Mouse (Mus musculus): ENCODE data around the gene Smok3c. TPM values are rescaled to one million over a fixed set of nuclear protein-coding genes. Genes with fewer than 3 reads are reported as not detected.

The Smok3c gene
- polyA plus RNA-seq, 1 experiment from 2014 or later: not detected

Other genes starting within 250 kb of the Smok3c start
- gene Pilra, start 216.9 kb upstream of the Smok3c start, polyA plus RNA-seq (2014; fragmentation: Nextera tagmentation; extraction: Ambion mirVana): 2.1 and 2.9 TPM in 2 replicates
- gene Pilrb1, start 195.1 kb upstream of the Smok3c start, polyA plus RNA-seq (2014; fragmentation: Nextera tagmentation; extraction: Ambion mirVana): 0.13 and 0.84 TPM in 2 replicates
- 2.1 and 2.7 TPM in 2 replicates for gene Pilrb2, start 181.4 kb upstream of the Smok3c start, polyA plus RNA-seq (2014; fragmentation: Nextera tagmentation; extraction: Ambion mirVana)
- gene Cyp3a13, start 131.6 kb upstream of the Smok3c start, polyA plus RNA-seq (2014; fragmentation: Nextera tagmentation; extraction: Ambion mirVana): 0.09 TPM in 1 of 2 replicates, not detected in the other
- not detected in 2 replicates for gene Gjc3, start 90.1 kb upstream of the Smok3c start, polyA plus RNA-seq (2014; fragmentation: Nextera tagmentation; extraction: Ambion mirVana)
- not detected in 2 replicates for gene Azgp1, start 71.7 kb upstream of the Smok3c start, polyA plus RNA-seq (2014; fragmentation: Nextera tagmentation; extraction: Ambion mirVana)
- not detected in 2 replicates for gene Smok3a, start 31.9 kb upstream of the Smok3c start, polyA plus RNA-seq (2014; fragmentation: Nextera tagmentation; extraction: Ambion mirVana)
- not detected in 2 replicates for gene Smok3b, start 31.8 kb upstream of the Smok3c start, polyA plus RNA-seq (2014; fragmentation: Nextera tagmentation; extraction: Ambion mirVana)
- gene Zkscan1, start 31.9 kb downstream of the Smok3c start, polyA plus RNA-seq (2014; fragmentation: Nextera tagmentation; extraction: Ambion mirVana): 13.0 and 18.1 TPM in 2 replicates
- 45.7 and 48.5 TPM in 2 replicates for gene Zscan21, start 63.7 kb downstream of the Smok3c start, polyA plus RNA-seq (2014; fragmentation: Nextera tagmentation; extraction: Ambion mirVana)
- 8.0 and 10.0 TPM in 2 replicates for gene Zfp113, start 102.5 kb downstream of the Smok3c start, polyA plus RNA-seq (2014; fragmentation: Nextera tagmentation; extraction: Ambion mirVana)
- 253 and 277 TPM in 2 replicates for gene Cops6, start 107.9 kb downstream of the Smok3c start, polyA plus RNA-seq (2014; fragmentation: Nextera tagmentation; extraction: Ambion mirVana)
- gene Ap4m1, start 118.8 kb downstream of the Smok3c start, polyA plus RNA-seq (2014; fragmentation: Nextera tagmentation; extraction: Ambion mirVana): 10.2 TPM in 2 replicates
- gene Mcm7, start 119.2 kb downstream of the Smok3c start, polyA plus RNA-seq (2014; fragmentation: Nextera tagmentation; extraction: Ambion mirVana): 139 and 143 TPM in 2 replicates
- gene Taf6, start 134.3 kb downstream of the Smok3c start, polyA plus RNA-seq (2014; fragmentation: Nextera tagmentation; extraction: Ambion mirVana): 82.8 and 85.2 TPM in 2 replicates
- 31.7 and 33.7 TPM in 2 replicates for gene Cnpy4, start 134.3 kb downstream of the Smok3c start, polyA plus RNA-seq (2014; fragmentation: Nextera tagmentation; extraction: Ambion mirVana)
- 4.5 and 5.9 TPM in 2 replicates for gene Mblac1, start 141.1 kb downstream of the Smok3c start, polyA plus RNA-seq (2014; fragmentation: Nextera tagmentation; extraction: Ambion mirVana)
- gene Nxpe5, start 172.7 kb downstream of the Smok3c start, polyA plus RNA-seq (2014; fragmentation: Nextera tagmentation; extraction: Ambion mirVana): not detected in 2 replicates
- 71.8 and 74.4 TPM in 2 replicates for gene Lamtor4, start 202.3 kb downstream of the Smok3c start, polyA plus RNA-seq (2014; fragmentation: Nextera tagmentation; extraction: Ambion mirVana)
- 3.5 and 4.0 TPM in 2 replicates for gene BC037034, start 210.8 kb downstream of the Smok3c start, polyA plus RNA-seq (2014; fragmentation: Nextera tagmentation; extraction: Ambion mirVana)
- gene Gal3st4, start 219.6 kb downstream of the Smok3c start, polyA plus RNA-seq (2014; fragmentation: Nextera tagmentation; extraction: Ambion mirVana): 1.3 and 1.4 TPM in 2 replicates
- gene Gm43720, start 226.8 kb downstream of the Smok3c start, polyA plus RNA-seq (2014; fragmentation: Nextera tagmentation; extraction: Ambion mirVana): 0.10 and 0.14 TPM in 2 replicates
- gene Gpc2, start 226.8 kb downstream of the Smok3c start, polyA plus RNA-seq (2014; fragmentation: Nextera tagmentation; extraction: Ambion mirVana): 2.9 and 3.0 TPM in 2 replicates
- gene Stag3, start 227.0 kb downstream of the Smok3c start, polyA plus RNA-seq (2014; fragmentation: Nextera tagmentation; extraction: Ambion mirVana): 1.8 and 4.4 TPM in 2 replicates